Mouse (Mus musculus): Measurements from ENCODE around the gene Prkar1b.

- TF ChIP-seq EP300 (optimal IDR thresholded peaks at IDR 0.05): no peak
- no peak for TF ChIP-seq CTCF (IDR thresholded peaks at IDR 0.05; ENCODE audit: low read depth)
Measured at GRCm38 (mm10) chr5:139035171-139035570, 114.6 kb downstream of the Prkar1b start.

All from stomach, postnatal 0 days (tissue).